Mouse (Mus musculus): ENCODE data around the gene Snx9.

The Snx9 gene

DNA sequence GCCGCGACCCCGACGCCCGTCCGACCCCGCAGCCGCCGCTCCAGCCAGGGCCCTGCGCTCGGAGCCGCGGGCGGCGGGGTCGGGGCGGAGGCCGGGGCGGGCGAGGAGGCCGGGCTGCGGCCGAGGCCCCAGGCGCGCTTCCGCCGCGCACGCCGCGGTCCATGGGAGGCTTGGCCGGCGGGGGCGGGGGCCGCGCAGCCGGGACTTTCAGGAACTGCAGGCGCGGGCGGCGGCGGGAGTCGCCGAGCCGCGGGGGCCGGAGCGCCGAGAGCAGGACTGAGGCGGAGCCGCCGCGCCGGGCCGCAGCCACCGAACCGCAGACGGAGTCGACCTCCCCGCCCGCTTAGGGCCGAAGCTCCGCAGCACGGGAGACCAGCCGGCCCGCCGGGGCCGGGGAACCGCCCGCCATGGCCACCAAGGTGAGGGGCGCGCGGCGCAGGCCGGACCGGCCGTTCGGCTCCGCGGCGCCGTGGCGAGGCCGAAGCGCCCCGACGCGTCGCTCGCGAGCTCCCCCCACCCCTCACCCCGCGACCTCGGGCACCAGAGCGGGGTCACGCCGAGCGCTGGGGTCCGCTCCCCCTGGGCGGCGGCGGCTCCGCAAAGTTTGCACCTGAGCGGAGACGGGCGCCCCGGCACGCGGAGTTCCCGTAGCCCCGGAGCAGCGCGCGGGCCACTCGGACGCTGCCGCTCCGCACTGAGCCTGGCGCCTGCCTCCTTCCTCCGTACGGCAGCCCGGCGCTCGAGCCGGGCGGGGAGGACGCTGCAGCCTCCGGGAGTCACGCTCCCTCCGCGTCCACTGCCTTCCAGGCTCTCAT lies at the start of gene Snx9:
Gene Snx9, plus strand, starts transcription at position 202 of the 815 bp plus-strand sequence.
- peak; percentile 80 for DNase-seq (ENCODE audit: low read depth, low spot score)

DNA sequence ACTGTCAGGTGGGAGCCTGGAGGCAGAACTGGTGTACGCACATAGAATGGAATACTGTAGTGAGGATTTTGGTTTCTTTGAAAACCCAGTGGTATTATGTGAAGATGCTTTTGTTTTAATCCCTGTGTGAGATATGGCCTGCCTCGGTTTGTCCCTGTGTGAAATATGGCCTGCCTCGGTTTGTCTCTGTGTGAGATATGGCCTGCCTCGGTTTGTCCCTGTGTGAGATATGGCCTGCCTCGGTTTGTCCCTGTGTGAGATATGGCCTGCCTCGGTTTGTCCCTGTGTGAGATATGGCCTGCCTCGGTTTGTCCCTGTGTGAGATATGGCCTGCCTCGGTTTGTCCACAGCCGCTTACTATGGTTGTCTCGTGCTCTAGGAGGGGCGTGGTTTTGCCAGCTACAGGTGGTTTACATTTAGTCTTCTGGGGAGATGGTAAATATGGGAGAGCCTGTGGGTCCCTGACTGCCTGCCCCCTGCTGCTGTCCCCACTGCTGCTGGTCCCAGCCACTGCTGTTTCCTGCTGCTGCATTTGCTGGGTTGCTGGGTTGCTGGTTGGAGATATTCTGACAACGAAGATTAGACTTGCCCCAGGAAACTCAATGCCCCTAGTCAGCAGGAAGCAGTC lies 48.9 kb upstream of the Snx9 start:
- no peak for DNase-seq (ENCODE audit: low read depth, low spot score)

DNA sequence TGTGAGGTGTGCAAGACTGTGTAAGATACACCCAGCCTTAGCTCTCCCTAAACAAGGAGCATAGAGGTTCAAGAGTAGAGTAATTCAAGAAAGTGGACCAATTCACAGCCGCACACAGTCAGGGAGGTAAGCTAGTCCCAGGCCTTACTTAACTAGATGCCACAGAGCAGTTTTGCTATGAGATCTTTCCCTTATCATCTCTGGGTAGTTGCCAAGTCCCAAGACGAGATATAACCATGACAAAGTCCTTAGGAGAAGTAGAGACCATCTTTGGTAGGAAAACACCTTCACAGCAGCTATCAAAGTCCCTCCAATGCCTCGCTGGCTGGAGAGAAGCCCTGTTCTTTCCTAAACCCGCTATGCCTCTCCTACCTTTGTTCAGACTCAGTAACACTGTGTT lies 47.5 kb upstream of the Snx9 start:
- no peak for DNase-seq (ENCODE audit: low read depth, low spot score)

DNA sequence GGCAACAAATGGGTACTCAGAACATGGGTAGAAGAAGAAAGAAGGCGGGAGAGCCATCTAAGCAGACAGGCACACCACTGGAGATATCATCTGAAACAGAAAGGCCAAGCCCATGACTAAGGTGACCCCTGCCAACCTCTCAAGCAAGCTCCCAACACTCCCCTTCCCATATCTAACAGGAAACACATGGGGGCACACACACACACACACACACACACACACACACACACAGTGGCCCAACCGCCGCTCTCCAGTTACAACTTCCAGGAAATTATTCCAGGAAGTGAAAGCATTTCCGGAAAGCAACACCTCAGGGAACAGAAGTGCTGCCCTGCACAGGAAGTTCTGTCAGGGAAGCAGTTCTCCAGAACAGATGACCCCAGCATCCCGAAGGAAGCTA lies 46.9 kb upstream of the Snx9 start:
- no peak for DNase-seq (ENCODE audit: low read depth, low spot score)

DNA sequence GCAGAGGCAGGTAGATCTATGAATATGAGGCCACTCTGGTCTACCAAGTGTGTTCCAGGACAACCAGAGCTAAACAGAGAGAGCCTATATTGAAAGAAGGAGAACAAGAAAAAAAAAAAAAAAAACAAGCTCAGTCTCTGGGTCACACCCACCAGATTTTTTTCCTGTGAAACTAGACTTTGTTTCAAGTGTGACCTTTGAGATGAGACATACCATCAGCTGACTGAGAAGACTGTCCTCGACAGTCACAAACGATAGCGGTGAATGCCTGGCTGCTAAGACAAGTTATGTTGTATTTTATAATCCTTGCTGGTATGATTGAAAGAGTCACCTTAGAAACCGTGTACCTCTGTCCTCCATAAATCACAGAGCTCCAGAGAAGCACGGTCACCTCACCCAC lies 45.8 kb upstream of the Snx9 start:
- DNase-seq (ENCODE audit: low read depth, low spot score): no peak

DNA sequence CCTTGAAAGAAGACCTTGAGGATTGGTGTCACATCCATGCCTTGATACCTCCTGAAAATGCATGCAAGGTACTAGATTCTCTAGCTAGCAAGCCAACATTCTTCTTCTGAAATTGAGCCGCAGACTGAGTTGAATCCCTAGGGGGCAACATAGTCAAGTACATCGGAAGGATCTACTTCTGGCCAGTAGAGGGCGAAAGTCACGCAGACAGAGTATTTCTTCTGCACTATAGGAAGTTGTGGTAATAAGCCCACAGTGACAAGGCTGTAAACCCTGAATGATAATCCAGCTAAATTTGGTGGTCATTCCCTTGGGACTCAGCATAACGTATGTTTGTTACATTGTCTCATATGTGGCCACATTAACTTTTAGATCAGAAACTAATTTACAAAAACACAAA lies 45.3 kb upstream of the Snx9 start:
- peak; percentile 88 for DNase-seq (ENCODE audit: low read depth, low spot score)

DNA sequence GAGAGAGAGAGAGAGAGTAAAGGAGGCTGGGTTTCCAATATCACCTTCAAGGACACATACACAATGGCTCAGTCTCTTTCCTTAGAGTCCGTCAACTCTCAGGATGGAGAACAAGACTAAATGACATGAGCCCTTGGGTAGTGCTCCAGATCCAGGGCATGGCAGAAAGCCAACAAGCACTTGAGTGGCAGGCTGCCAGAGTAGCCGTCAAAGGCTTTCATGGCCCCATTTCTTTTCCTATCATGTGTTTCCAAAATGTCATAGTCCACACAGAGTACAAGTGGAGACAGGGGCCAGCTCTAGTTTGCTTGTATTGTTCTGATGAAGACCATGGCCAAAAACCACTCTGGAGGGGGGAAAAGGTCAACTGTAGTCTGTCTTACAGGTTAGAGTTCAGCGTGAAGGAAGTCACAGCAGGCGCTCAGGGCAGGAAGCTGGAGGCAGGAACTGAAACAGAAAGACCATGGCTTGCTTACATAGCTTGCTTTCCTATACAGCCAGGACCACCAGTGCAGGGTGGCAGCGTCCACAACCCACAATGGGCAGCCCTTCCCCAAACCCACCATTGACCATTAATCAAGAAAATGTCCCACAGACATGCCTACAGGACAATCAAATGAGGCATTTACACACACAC lies 43.9 kb upstream of the Snx9 start:
- peak; percentile 51 for DNase-seq (ENCODE audit: low read depth, low spot score)

DNA sequence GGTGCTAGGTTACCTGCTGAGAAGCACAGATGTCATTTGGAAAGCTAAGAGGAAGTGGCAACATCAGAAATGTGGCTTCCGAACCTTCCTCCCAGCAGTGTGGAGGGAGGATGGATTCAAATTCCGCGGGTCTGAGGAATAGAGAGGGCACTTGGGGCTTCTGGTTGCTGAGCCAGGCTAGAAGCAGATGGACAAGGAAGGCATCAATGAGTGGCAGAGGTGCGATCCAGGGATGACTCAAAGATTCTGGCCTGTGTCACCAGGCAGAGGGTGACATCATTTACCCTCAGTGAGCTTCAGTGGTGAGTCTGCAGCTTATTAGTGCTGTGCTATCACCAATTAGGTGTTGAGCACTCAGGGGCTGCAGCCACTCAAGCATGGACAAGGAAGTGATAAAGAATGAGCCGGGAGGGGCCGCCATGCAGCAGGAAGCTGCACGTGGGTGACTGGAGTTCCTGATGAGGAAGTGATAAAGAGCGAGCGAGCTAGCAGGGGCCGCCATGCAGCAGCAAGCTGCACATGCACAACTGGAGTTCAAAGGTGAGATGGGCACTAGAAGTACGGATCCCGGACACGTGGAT lies 42.8 kb upstream of the Snx9 start:
- DNase-seq (ENCODE audit: low read depth, low spot score): peak; percentile 88

DNA sequence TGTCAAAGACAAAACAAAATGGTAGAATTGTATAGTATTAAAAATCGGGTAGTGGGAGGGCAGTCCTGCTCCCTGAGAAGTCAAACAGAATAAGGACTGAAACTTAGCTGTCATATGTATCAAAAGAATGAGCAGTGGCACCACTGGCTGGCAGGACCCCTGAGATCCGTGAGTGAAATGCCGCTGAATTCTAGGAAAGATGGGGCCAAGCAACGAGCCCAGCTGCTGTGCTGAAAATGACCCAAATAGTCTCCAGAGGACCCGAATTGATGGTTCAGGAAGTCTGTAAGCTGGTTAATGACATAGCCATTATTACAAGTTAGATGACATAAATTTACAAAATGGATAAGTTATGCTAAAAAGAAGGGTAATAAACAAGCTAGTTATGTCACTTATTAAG lies 42.2 kb upstream of the Snx9 start:
- no peak for DNase-seq (ENCODE audit: low read depth, low spot score)

DNA sequence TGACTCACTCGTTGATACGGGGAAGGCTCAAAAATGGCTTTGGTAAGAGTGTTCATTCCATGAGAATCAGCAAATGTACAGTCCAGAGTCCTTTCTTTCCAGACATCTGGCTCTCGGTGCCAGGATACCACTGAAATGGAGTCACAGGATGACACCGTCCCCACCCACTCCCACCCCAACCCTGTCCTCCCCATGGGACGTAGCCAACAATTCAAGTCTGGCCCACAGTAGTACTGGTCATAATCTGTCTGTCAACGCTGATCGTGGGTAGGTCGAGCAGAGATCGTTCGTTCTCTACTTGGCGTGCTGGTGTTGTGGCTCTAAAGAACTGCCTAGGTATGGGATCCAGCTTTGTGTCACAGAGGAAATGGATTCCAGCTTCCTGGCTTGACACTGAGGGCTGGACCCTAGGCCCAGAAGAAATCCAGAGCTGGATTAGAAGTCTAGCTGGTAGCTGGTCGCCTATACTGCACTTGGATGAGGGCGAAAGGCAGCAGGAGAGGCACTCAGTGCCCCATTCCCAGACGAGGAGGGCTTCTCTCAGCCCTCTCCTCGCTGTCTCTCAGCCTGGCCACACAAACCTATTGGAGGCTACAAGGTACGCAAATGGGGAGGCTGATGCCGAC lies 41.6 kb upstream of the Snx9 start:
- peak; percentile 24 for DNase-seq (ENCODE audit: low read depth, low spot score)

DNA sequence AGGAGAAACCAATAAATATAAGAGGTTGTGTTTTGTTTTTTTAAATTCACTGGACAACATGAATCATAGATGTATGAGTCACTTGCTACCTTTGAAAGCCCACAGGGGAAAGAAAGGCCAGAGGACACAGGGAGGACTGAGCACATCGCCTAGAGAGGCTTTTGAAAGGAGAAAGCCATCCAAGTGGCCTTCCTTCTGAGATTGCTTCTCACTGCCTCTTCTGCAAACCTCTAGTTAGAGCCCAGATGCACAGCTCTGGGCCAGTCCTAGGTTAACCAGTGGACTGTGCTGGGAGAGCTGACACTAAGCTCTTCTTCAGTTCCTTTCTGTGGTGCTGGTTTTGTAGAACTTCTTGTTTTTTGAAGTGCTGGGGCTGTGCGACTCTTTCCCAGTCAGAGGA lies 40.9 kb upstream of the Snx9 start:
- peak; percentile 49 for DNase-seq (ENCODE audit: low read depth, low spot score)

DNA sequence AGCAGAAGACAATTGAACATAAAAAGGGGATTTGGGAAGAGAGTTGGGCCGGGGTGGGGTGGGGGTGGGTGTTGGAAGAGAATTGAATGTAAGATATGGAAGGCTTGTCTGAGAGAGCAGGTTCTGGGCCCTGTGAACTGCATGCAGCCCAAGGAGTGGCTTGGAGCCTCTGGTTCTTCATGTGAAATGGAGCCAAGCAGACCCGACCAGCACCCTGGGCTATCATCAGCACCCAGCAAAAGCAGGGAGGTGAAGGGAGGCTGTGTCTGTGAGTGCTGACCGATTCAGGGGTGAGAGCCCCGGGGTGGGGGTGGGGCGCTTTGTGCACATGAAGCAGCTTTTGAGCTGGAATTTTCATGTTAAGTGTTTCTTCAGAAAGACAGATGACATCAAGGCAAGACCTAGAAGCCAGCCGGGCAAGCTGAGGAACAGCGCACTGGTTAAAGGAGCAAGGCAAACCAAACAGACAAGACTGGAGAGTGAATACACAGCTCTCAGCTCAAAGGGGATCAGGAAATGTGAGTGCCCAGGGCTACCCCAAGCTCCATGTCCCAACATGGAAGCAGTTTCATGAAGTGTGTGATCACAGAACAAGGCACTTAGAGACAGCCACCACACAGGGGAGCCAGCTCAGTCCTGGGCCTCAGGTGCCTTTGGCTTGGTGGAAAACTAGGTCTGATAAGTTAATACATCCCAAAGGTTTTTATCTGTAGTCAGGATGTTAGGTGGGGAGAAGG lies 40.1 kb upstream of the Snx9 start:
- DNase-seq (ENCODE audit: low read depth, low spot score): peak; percentile 17

DNA sequence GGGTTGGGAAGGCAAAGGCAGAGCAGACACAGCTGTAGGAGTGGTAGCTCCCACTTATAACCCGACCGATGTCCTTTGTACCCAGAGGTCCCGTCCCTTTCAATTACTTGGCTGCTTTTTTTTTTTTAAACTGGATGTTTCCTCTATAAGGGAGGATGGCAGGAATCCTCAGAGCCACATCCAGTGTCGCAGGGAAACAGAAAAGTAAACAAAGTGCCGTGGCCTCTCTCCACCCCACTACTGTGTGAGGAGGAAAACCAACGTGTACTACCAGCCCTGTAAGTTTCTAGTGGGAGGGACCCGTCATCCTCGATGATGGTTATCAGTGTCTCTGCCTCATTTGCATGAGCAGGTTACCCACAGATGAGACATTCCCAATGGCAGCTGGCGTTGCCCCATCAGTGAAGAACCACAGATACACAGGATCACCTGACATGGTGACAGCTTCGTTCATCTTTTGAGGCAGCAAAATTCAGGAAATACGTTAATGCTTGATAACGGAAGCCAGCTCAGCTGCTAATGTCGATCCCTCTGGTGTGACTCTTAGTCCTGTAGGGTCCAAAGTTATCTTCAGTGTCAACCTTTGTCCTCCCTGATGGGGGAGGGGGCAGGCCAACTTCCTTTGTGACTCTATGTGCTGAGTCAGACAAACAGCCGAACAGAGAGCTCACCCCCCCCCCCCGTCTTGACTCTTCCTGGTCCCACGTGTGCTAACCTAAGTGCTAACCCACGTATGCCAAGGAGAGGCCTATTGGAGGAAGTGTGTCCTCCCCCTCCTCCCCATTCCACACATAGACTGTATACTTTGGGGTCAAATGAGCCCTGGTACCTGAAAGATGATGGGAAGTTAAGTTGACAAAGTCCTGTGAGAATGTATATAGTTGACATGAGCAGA lies 39.1 kb upstream of the Snx9 start:
- DNase-seq (ENCODE audit: low read depth, low spot score): no peak

DNA sequence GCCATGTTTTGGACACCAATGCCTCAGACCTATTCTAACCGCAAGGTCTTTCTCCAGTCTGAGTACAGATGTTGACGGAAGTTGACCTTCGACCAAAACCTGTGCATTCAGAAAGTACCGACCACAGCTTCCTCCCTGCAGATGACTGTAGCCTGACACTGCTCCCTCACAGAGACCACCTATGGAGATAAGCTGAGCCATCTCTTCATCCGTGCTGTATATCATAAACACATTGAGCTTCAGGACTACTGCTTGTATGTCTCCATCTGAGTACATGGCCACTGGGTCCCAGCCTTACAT lies 38.5 kb upstream of the Snx9 start:
- DNase-seq (ENCODE audit: low read depth, low spot score): peak; percentile 13

DNA sequence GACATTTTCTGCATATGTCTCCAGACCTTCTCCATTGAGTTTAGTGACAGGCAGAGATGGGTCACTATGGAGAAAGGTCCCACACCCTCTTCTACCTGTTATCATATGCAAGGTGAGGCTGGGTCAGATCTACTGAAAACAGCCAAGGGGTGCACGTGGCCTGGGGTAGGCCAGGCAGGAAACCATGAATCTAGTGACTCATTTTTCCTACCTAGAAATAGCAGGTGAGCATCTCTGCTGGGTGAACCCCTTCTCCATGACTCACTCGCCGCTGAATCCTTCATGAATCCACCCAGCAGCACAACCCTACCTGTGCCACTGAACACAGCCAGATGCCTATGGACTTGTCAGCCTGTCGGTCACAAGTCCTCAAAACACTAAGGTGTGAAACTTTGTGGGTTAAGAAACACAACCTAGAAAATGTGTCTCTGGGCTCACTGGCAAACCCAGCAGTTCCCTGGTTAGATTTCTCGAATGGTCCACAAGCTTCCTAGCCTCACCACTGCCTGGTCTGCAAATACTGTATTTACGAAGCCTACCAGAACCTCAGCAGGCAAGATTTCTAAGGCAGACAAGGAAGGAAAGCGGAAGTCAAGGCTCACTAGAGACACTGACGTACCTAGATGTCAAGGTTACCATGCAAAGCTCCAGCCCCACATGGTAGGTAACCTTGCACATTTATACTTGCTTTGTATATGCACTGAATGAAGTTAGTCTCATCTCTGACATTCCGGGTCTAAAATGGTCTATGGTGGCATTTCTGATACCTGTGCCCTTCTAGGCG lies 37.7 kb upstream of the Snx9 start:
- peak; percentile 74 for DNase-seq (ENCODE audit: low read depth, low spot score)

DNA sequence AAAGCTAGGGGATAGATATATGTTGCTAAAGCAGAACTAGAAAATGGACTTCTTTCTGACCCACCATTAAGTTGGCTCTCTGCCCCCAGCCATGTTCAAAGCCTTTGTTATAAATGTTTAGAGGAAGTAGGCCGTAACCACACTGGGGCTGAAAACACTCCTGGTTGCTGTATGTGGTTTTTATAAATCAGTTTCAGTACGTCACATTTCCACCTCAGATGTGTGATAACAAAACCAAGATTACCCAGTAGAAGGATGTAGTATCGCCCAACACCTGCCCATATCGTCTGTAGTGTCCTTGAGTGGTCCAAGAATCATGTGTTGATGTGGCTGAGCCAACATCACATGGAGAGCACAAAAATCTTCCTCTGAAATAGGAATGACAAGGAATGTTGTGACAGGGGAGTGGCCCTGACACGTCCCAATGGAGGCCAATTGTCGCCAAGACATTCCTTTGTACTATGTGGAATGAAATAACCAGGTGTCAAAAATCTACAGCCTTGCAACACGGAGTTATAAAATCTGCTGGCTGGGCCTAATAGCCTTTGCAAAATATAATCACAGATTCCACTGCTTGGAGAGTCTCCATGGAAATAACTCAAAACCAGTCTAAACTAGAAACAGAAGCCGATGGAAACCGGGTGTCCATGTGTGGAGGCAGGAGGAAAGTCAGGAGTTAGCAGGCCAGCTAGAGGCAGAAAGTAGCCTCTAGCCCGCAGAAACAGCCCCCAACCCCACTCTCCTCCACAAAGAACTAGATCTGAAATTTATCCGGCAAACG lies 36.6 kb upstream of the Snx9 start:
- DNase-seq (ENCODE audit: low read depth, low spot score): peak; percentile 84

DNA sequence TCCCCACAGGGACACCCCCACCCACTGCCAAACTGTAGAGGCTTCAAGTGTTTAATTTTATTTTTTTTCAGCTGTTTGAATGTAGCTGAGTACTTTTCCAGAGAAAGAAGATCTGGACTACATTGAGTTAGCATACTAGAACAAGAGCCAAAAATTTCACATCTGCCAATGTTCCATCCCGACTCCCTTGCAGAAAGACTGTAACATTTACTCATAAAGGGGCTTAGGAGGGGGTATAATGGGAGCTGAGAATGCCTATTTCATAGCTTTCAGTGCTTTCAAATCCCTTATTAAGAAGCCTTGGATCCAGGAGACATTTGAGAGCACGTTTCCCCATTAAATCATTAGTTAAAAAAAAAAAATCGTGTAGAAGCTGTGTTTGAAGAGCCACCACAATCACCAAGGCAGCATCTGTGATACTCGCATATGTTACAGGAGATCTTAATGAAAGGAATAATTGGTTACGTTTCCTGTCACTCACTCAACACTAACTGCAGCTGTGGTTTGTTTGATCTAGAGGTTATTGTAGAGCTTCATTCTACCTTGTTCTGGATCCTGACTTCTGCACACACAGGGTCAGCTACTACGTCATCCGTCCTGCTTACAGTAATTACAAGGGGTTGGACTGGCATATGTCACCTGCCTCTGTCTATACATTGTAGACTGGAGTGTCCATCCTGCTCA lies 35.8 kb upstream of the Snx9 start:
- no peak for DNase-seq (ENCODE audit: low read depth, low spot score)

DNA sequence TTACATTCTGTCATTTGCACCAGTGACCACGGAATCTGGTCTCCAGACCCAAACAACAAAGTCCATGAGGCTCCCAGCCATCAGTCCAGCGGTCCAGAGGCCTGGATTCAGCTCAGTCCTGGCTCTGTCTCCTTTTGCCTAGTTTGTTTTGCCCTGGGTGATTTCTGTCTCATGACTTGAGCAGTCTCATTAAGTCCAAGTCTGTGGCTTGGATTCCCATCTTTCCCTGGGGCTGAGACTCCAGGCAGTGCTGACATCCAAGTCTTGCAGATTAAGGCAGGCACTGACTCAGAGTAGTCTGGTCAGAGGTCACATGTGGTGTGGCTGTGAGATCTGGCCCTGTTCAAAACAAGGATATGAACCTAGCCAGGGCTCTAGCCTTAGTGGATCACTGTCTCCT lies 35.2 kb upstream of the Snx9 start:
- no peak for DNase-seq (ENCODE audit: low read depth, low spot score)

Data from A20 (cell line).